Mouse (Mus musculus) stomach, embryonic 14.5 days (tissue): Measurements from ENCODE around the gene Lmx1a. TPM values are rescaled to one million over a fixed set of nuclear protein-coding genes. Genes with fewer than 3 reads are reported as not detected.
A peak's percentile ranks its signal among the peaks of the same experiment; 100 is the strongest.

Source experiments
- ATAC-seq: fragments of 200-750 bp; cut with Nextera tagmentation; 2 replicates; pipeline ENCODE4 v1.8.0; 2017; ENCODE audit warnings: low read depth, moderate TSS enrichment; ENCODE audit not compliant: insufficient number of reproducible peaks, insufficient read depth, low FRiP score
- H3K27ac ChIP-seq: fragments of 300-500 bp; sonication (generic); 2 replicates; pipeline ENCODE4 v1.5.1; 2014; ENCODE audit warnings: mild to moderate bottlenecking, low read length, moderate library complexity, mixed read lengths
- H3K27me3 ChIP-seq: fragments of 300-500 bp; sonication (generic); 2 replicates; pipeline ENCODE4 v1.6.1; 2014; ENCODE audit warnings: low read length, control low read depth, mixed read lengths; ENCODE audit not compliant: control insufficient read depth, insufficient read depth
- H3K36me3 ChIP-seq: fragments of 300-500 bp; sonication (generic); 2 replicates; pipeline ENCODE4 v1.6.1; 2014; ENCODE audit warnings: mild to moderate bottlenecking, control low read depth, low read length, moderate library complexity, mixed read lengths; ENCODE audit not compliant: control insufficient read depth, insufficient read depth
- H3K4me1 ChIP-seq: fragments of 300-500 bp; sonication (generic); 2 replicates; pipeline ENCODE4 v1.6.1; 2014; ENCODE audit warnings: low read length, control low read depth, mixed read lengths; ENCODE audit not compliant: control insufficient read depth, insufficient read depth
- H3K4me2 ChIP-seq: fragments of 300-500 bp; sonication (generic); replicated peaks from 2 replicates; pipeline ENCODE4 v1.6.1; 2014; ENCODE audit warnings: low read depth, low read length, control low read depth
- H3K4me3 ChIP-seq: fragments of 300-500 bp; sonication (generic); 2 replicates; pipeline ENCODE4 v1.5.1; 2014; ENCODE audit warnings: low read depth, low read length, control low read depth
- H3K9ac ChIP-seq: fragments of 300-500 bp; sonication (generic); replicated peaks from 2 replicates; pipeline ENCODE4 v1.6.1; 2014; ENCODE audit warnings: low read depth, mild to moderate bottlenecking, control low read depth, low read length, moderate library complexity, mixed read lengths
- H3K9me3 ChIP-seq: fragments of 300-500 bp; sonication (generic); 2 replicates; pipeline ENCODE4 v1.6.1; 2016; ENCODE audit warnings: low read depth, low read length, control low read depth; ENCODE audit not compliant: control insufficient read depth
- WGBS: fragments of 180-500 bp; shearing (Covaris S2); extraction: QIAGEN DNeasy Blood & Tissue Kit; methylation state at CpG from one replicate; pipeline ENCODE4 v1.1.7; 2014; 5-methylcytosine and 5-hydroxymethylcytosine counted together
- polyA plus RNA-seq: library from polyadenylated mRNA; unstranded; fragments of >200 nt; fragmentation: Nextera tagmentation; extraction: Ambion mirVana; gene quantifications from 2 replicates; pipeline ENCODE4 v1.2.1, GENCODE M21; 2014

The Lmx1a gene
- polyA plus RNA-seq, 1 experiment from 2014 or later, result 0.10 TPM

GRCm38 (mm10) chr1:167690716-167691550, 1.9 kb downstream of the Lmx1a start:
- Histone ChIP-seq H3K9me3 (no peaks in the 10 kb centered on the region), H3K4me3 (no peak overlapping the region), H3K36me3 (no peaks in the 10 kb centered on the region), H3K9ac (no peak overlapping the region), H3K4me2 (no peak overlapping the region), H3K4me1 (peaks cover 8% of the 10 kb centered on the region; the same call in 1 of the 2 replicates), H3K27me3 (peaks cover 58% of the 10 kb centered on the region), H3K27ac (no peak overlapping the region)
- no peak for ATAC-seq
- WGBS, result 4% methylated on average over 21 of the region's 21 CpGs

GRCm38 (mm10) chr1:167691911-167692682, 3.1 kb downstream of the Lmx1a start:
- peaks cover 8% of the 10 kb centered on the region; the same call in 1 of the 2 replicates for H3K4me1 ChIP-seq
- no peaks in the 10 kb centered on the region for H3K36me3 ChIP-seq
- no peak overlapping the region for H3K9ac ChIP-seq
- peaks cover 57% of the 10 kb centered on the region for H3K27me3 ChIP-seq
- no peaks in the 10 kb centered on the region for H3K9me3 ChIP-seq
- WGBS, result under 1% methylated on average over 44 of the region's 44 CpGs
- H3K4me2 ChIP-seq, result no peak overlapping the region
- no peak overlapping the region for H3K27ac ChIP-seq
- 0 out of 2 replicates have a peak overlapping the region, but pooled peaks have one; percentile 3 for H3K4me3 ChIP-seq
- no peak for ATAC-seq

GRCm38 (mm10) chr1:167692683-167693045, 3.6 kb downstream of the Lmx1a start:
- H3K9ac ChIP-seq, result no peak overlapping the region
- peaks cover 8% of the 10 kb centered on the region; the same call in 1 of the 2 replicates for H3K4me1 ChIP-seq
- H3K4me3 ChIP-seq, result no peak overlapping the region
- H3K36me3 ChIP-seq, result no peaks in the 10 kb centered on the region
- H3K27ac ChIP-seq, result no peak overlapping the region
- ATAC-seq, result no peak
- no peaks in the 10 kb centered on the region for H3K9me3 ChIP-seq
- 1% methylated on average over 7 of the region's 7 CpGs for WGBS
- H3K27me3 ChIP-seq, result peaks cover 51% of the 10 kb centered on the region
- no peak overlapping the region for H3K4me2 ChIP-seq

- Histone ChIP-seq H3K9ac (no peak overlapping the region), H3K9me3 (no peaks in the 10 kb centered on the region), H3K36me3 (no peaks in the 10 kb centered on the region), H3K4me1 (peaks cover 8% of the 10 kb centered on the region; the same call in 1 of the 2 replicates), H3K4me3 (no peak overlapping the region), H3K4me2 (no peak overlapping the region), H3K27ac (no peak overlapping the region), H3K27me3 (peaks cover 44% of the 10 kb centered on the region)
- WGBS, result 3% methylated on average over 9 of the region's 9 CpGs
- no peak for ATAC-seq
These were observed 4.6 kb downstream of the Lmx1a start for GRCm38 (mm10) chr1:167693499-167694240.

- Histone ChIP-seq H3K9me3 (no peaks in the 10 kb centered on the region), H3K4me2 (no peak overlapping the region), H3K27ac (no peak overlapping the region), H3K27me3 (peaks cover 37% of the 10 kb centered on the region), H3K4me3 (no peak overlapping the region), H3K4me1 (peaks cover 4% of the 10 kb centered on the region; the same call in 1 of the 2 replicates), H3K36me3 (no peaks in the 10 kb centered on the region), H3K9ac (no peak overlapping the region)
- no peak for ATAC-seq
- 21% methylated on average over 3 of the region's 3 CpGs for WGBS
These were observed 5.7 kb downstream of the Lmx1a start for GRCm38 (mm10) chr1:167694731-167695130.

- peaks cover 4% of the 10 kb centered on the region; the same call in 1 of the 2 replicates for H3K4me1 ChIP-seq
- no peak overlapping the region for H3K9ac ChIP-seq
- WGBS, result 46% methylated on average over 11 of the region's 11 CpGs
- no peak overlapping the region for H3K27ac ChIP-seq
- no peak for ATAC-seq
- H3K27me3 ChIP-seq, result peaks cover 36% of the 10 kb centered on the region
- H3K4me3 ChIP-seq, result no peak overlapping the region
- no peak overlapping the region for H3K4me2 ChIP-seq
- H3K9me3 ChIP-seq, result no peaks in the 10 kb centered on the region
- no peaks in the 10 kb centered on the region for H3K36me3 ChIP-seq
These were observed 6.9 kb downstream of the Lmx1a start for GRCm38 (mm10) chr1:167695910-167696459.

GRCm38 (mm10) chr1:167699706-167700105, 10.7 kb downstream of the Lmx1a start:
- Histone ChIP-seq H3K27me3 (peaks cover 20% of the 10 kb centered on the region), H3K36me3 (no peaks in the 10 kb centered on the region), H3K4me2 (no peak overlapping the region), H3K9ac (no peak overlapping the region), H3K9me3 (no peaks in the 10 kb centered on the region), H3K27ac (no peak overlapping the region), H3K4me3 (no peak overlapping the region), H3K4me1 (no peaks in the 10 kb centered on the region)
- 60% methylated on average over 6 of the region's 6 CpGs for WGBS
- ATAC-seq, result no peak

GRCm38 (mm10) chr1:167700221-167700620, 11.2 kb downstream of the Lmx1a start:
- H3K4me2 ChIP-seq, result no peak overlapping the region
- H3K9ac ChIP-seq, result no peak overlapping the region
- H3K36me3 ChIP-seq, result no peaks in the 10 kb centered on the region
- no peak for ATAC-seq
- no peak overlapping the region for H3K27ac ChIP-seq
- no peak overlapping the region for H3K4me3 ChIP-seq
- WGBS, result 22% methylated on average over 7 of the region's 7 CpGs
- no peaks in the 10 kb centered on the region for H3K4me1 ChIP-seq
- peaks cover 14% of the 10 kb centered on the region for H3K27me3 ChIP-seq
- H3K9me3 ChIP-seq, result no peaks in the 10 kb centered on the region
